Mouse (Mus musculus) forebrain, embryonic 12.5 days (tissue): ENCODE measurements at regions not wholly inside any gene's neighbourhood (a gene's known extent, or its start where the extent isn't known, plus 50 kb on each side); places are given as distances from the start of the nearest gene placed in this dataset.

Experiments
- ATAC-seq: fragments of 200-750 bp; cut with Nextera tagmentation; 2 replicates; pipeline ENCODE4 v1.8.0; 2017; ENCODE audit warnings: moderate TSS enrichment; ENCODE audit not compliant: low FRiP score
- H3K27ac ChIP-seq: fragments of 300-500 bp; sonication (generic); 2 replicates; pipeline ENCODE4 v1.5.1; 2016; ENCODE audit warnings: mild to moderate bottlenecking
- H3K27me3 ChIP-seq: fragments of 300-500 bp; sonication (generic); 2 replicates; pipeline ENCODE4 v1.6.1; 2016; ENCODE audit warnings: mild to moderate bottlenecking
- H3K36me3 ChIP-seq: fragments of 300-500 bp; sonication (generic); replicated peaks from 2 replicates; pipeline ENCODE4 v1.6.1; 2016; ENCODE audit warnings: mild to moderate bottlenecking
- H3K4me1 ChIP-seq: fragments of 300-500 bp; sonication (generic); 2 replicates; pipeline ENCODE4 v1.6.1; 2016
- H3K4me2 ChIP-seq: fragments of 300-500 bp; sonication (generic); 2 replicates; pipeline ENCODE4 v1.6.1; 2016; ENCODE audit warnings: mild to moderate bottlenecking, moderate library complexity
- H3K4me3 ChIP-seq: fragments of 300-500 bp; sonication (generic); replicated peaks from 2 replicates; pipeline ENCODE4 v1.5.1; 2016; ENCODE audit warnings: mild to moderate bottlenecking
- H3K9ac ChIP-seq: fragments of 300-500 bp; sonication (generic); 2 replicates; pipeline ENCODE4 v1.6.1; 2016; ENCODE audit warnings: mild to moderate bottlenecking
- H3K9me3 ChIP-seq: fragments of 300-500 bp; sonication (generic); 2 replicates; pipeline ENCODE4 v1.6.1; 2016
- WGBS: fragments of 180-500 bp; shearing (Covaris S2); methylation state at CpG from one replicate; pipeline ENCODE4 v1.1.7; 2016; 5-methylcytosine and 5-hydroxymethylcytosine counted together

- Histone ChIP-seq H3K4me3 (no peak overlapping the region), H3K27me3 (no peaks in the 10 kb centered on the region), H3K27ac (peak overlapping the region; percentile 56; the same call in 1 of the 2 replicates), H3K9ac (no peak overlapping the region), H3K4me2 (no peak overlapping the region; the same call in 1 of the 2 replicates), H3K9me3 (no peaks in the 10 kb centered on the region), H3K4me1 (peaks cover 9% of the 10 kb centered on the region), H3K36me3 (no peaks in the 10 kb centered on the region)
- WGBS: 43% methylated on average over 12 of the region's 12 CpGs
- ATAC-seq: peak; percentile 65
These were observed 224.3 kb upstream of the Tmem161b start for GRCm38 (mm10) chr13:83997599-83998369.

DNA sequence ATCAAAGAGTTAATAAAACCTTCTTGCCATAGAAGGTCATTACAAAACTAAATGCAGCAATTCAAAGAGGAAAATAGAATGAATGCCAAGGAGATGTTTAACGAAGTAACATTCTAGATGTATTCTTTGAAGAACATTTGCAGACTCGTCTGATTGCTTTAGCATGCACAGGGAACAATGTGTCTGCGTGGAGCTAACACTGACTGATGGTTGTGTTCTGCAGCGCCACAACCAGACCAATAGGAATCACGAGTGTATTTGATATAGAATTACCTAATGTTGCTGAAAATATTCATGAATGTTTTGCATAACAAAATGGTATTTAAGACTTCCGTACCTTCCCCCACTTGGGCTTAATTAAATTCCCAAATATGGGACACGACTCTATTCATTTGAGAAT lies 200.3 kb upstream of the Tmem161b start:
- Histone ChIP-seq H3K9ac (no peak overlapping the region), H3K9me3 (no peaks in the 10 kb centered on the region), H3K4me1 (peaks cover 15% of the 10 kb centered on the region), H3K4me2 (no peak overlapping the region), H3K36me3 (no peaks in the 10 kb centered on the region), H3K27ac (no peak overlapping the region), H3K27me3 (no peaks in the 10 kb centered on the region), H3K4me3 (no peak overlapping the region)
- 30% methylated on average over 7 of the region's 7 CpGs for WGBS
- ATAC-seq: no peak

DNA sequence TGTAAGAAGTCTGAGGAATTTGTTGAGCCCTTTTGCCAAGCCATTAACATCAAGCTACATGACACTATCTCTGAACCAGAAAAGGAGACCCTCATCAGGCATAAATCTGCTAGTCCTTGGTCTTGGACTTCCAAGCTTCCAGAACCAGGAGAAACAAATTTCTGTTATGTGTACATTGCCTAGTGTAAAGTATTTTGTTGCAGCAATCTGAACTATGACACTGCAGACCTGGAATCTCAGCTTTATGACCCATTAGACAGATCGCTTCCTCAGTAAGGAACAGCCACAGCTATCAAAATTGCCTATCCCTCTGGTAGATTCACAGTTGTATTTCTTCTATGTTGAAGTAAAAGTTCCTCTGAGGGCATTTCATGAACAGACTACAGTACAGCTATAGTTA lies 199.1 kb upstream of the Tmem161b start:
- no peaks in the 10 kb centered on the region for H3K9me3 ChIP-seq
- H3K27me3 ChIP-seq: no peaks in the 10 kb centered on the region
- no peak overlapping the region for H3K27ac ChIP-seq
- 100% methylated on average over 1 of the region's 1 CpGs for WGBS
- no peak overlapping the region for H3K9ac ChIP-seq
- no peaks in the 10 kb centered on the region for H3K36me3 ChIP-seq
- no peak for ATAC-seq
- no peak overlapping the region for H3K4me3 ChIP-seq
- H3K4me2 ChIP-seq: no peak overlapping the region
- peaks cover 15% of the 10 kb centered on the region for H3K4me1 ChIP-seq

- Histone ChIP-seq H3K4me3 (no peak overlapping the region), H3K4me2 (no peak overlapping the region), H3K36me3 (no peaks in the 10 kb centered on the region), H3K27ac (no peak overlapping the region), H3K27me3 (no peaks in the 10 kb centered on the region), H3K4me1 (peaks cover 15% of the 10 kb centered on the region), H3K9ac (no peak overlapping the region), H3K9me3 (no peaks in the 10 kb centered on the region)
- 37% methylated on average over 5 of the region's 5 CpGs for WGBS
- ATAC-seq: peak; percentile 51; the same call in 1 of the 2 replicates
These were observed 198.5 kb upstream of the Tmem161b start for GRCm38 (mm10) chr13:84023637-84024036.

DNA sequence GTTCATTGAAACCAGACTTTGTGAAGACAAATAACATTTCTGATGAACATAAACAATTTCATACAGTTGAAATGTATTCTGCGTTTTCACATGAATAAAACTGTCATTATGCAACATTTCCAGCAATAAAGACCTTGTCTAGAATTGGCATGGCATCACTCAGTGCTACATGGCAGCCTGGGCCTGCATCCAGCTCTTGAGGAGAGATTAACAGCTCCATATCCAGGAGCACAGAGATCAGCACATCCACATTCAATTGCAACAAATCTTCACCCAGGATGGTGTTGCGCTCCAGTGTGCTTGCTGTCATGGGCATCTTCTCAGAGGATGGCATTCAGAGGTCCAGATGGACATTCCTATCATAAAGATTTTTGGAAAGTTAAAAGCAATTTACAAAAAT lies 196.7 kb upstream of the Tmem161b start:
- Histone ChIP-seq H3K4me2 (no peak overlapping the region), H3K9me3 (no peaks in the 10 kb centered on the region), H3K9ac (no peak overlapping the region), H3K27ac (no peak overlapping the region), H3K4me3 (no peak overlapping the region), H3K27me3 (no peaks in the 10 kb centered on the region), H3K4me1 (peaks cover 15% of the 10 kb centered on the region), H3K36me3 (no peaks in the 10 kb centered on the region)
- no peak for ATAC-seq
- WGBS: 97% methylated on average over 2 of the region's 2 CpGs

DNA sequence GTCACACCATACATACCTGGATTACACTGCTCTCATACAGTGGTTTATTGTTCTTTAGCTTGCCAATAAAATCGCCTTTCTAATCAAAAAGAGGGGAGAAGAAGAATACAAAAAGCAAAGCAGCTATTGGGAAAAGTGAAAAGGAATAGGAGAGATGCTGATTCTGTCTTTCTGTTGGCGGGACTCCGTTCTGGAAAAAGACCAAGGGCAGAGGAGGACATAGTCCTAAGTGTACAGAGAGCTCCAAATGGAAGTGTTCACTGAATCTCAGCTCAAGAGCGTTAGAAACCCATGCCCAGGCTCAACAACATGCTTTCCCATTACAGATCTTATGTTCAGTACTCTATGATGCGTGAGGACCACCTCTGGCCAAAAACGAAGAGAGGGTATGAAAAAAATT lies 174.4 kb upstream of the Tmem161b start:
- no peak overlapping the region for H3K27ac ChIP-seq
- no peak for ATAC-seq
- no peak overlapping the region for H3K9ac ChIP-seq
- no peaks in the 10 kb centered on the region for H3K27me3 ChIP-seq
- H3K9me3 ChIP-seq: no peaks in the 10 kb centered on the region
- no peaks in the 10 kb centered on the region for H3K36me3 ChIP-seq
- no peaks in the 10 kb centered on the region for H3K4me1 ChIP-seq
- H3K4me3 ChIP-seq: no peak overlapping the region
- H3K4me2 ChIP-seq: no peak overlapping the region
- 87% methylated on average over 6 of the region's 6 CpGs for WGBS

- no peak overlapping the region for H3K27ac ChIP-seq
- no peak overlapping the region for H3K4me2 ChIP-seq
- ATAC-seq: no peak
- no peaks in the 10 kb centered on the region for H3K27me3 ChIP-seq
- H3K9ac ChIP-seq: no peak overlapping the region
- H3K4me1 ChIP-seq: peaks cover 17% of the 10 kb centered on the region
- WGBS: 79% methylated on average over 1 of the region's 1 CpGs
- H3K4me3 ChIP-seq: no peak overlapping the region
- no peaks in the 10 kb centered on the region for H3K9me3 ChIP-seq
- no peaks in the 10 kb centered on the region for H3K36me3 ChIP-seq
These were observed 169.9 kb upstream of the Tmem161b start for GRCm38 (mm10) chr13:84052221-84052620.

DNA sequence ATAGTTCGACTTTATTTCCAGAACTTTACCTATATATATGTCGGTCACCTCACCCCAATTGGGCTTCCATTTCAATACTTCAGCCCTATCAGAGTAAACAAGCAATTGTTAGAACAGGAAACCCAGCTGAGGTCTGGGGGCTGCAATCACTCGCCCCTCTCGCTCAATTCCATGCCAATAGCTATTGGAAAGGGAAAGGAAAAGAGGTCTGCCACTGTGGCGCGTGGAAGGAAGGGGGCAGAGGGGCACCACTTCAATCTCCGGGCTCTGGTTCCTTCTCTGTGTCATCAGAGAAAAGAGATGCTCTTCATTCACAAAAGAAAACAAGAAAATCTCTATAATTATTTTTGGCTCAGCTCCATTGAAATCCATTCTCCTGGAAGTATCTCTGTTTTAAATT lies 167.1 kb upstream of the Tmem161b start:
- WGBS: 43% methylated on average over 7 of the region's 7 CpGs
- Histone ChIP-seq H3K36me3 (no peaks in the 10 kb centered on the region), H3K4me1 (peaks cover 35% of the 10 kb centered on the region), H3K9me3 (no peaks in the 10 kb centered on the region), H3K4me2 (peak overlapping the region; percentile 35), H3K4me3 (no peak overlapping the region), H3K27me3 (no peaks in the 10 kb centered on the region), H3K9ac (no peak overlapping the region), H3K27ac (peak overlapping the region; percentile 79)
- ATAC-seq: no peak

DNA sequence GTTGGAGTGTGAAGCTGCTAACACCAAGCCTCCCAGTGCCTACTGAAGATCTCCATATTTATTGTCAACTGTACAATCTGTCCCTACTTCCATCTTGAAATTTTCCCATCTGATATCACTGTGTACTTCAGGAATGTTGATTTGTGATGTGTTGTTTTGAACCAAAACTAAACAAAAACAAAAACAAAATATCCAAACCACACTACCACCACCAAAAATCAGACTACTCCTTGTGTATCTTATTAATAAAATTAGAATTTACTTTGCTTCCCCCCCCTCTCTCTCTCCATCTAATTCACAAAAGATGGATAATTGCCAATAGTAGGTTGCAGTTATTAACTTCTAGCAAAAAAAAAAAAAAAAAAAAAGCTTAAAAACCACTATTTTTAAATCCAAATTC lies 166.5 kb upstream of the Tmem161b start:
- no peaks in the 10 kb centered on the region for H3K9me3 ChIP-seq
- H3K27me3 ChIP-seq: no peaks in the 10 kb centered on the region
- peaks cover 41% of the 10 kb centered on the region for H3K4me1 ChIP-seq
- H3K4me3 ChIP-seq: no peak overlapping the region
- H3K4me2 ChIP-seq: 0 out of 2 replicates have a peak overlapping the region, but pooled peaks have one; percentile 35
- no peaks in the 10 kb centered on the region for H3K36me3 ChIP-seq
- no peak overlapping the region for H3K9ac ChIP-seq
- no peak for ATAC-seq
- H3K27ac ChIP-seq: peak overlapping the region; percentile 79

GRCm38 (mm10) chr13:84056451-84056850 lies 165.6 kb upstream of the Tmem161b start:
- Histone ChIP-seq H3K4me3 (no peak overlapping the region), H3K4me1 (peaks cover 47% of the 10 kb centered on the region), H3K27ac (peak overlapping the region; percentile 91), H3K27me3 (no peaks in the 10 kb centered on the region), H3K9me3 (no peaks in the 10 kb centered on the region), H3K36me3 (no peaks in the 10 kb centered on the region), H3K4me2 (peak overlapping the region; percentile 24; the same call in 1 of the 2 replicates), H3K9ac (no peak overlapping the region)
- no peak for ATAC-seq
- WGBS: 29% methylated on average over 2 of the region's 3 CpGs

- Histone ChIP-seq H3K4me3 (no peak overlapping the region), H3K4me2 (peak overlapping the region; percentile 24), H3K4me1 (peaks cover 52% of the 10 kb centered on the region), H3K27ac (peak overlapping the region; percentile 91), H3K9ac (peak overlapping the region; percentile 3; the same call in 1 of the 2 replicates), H3K9me3 (no peaks in the 10 kb centered on the region), H3K27me3 (no peaks in the 10 kb centered on the region), H3K36me3 (no peaks in the 10 kb centered on the region)
- ATAC-seq: peak; percentile 30
- WGBS: 5% methylated on average over 5 of the region's 5 CpGs
These were observed 165.1 kb upstream of the Tmem161b start for GRCm38 (mm10) chr13:84056998-84057397.

DNA sequence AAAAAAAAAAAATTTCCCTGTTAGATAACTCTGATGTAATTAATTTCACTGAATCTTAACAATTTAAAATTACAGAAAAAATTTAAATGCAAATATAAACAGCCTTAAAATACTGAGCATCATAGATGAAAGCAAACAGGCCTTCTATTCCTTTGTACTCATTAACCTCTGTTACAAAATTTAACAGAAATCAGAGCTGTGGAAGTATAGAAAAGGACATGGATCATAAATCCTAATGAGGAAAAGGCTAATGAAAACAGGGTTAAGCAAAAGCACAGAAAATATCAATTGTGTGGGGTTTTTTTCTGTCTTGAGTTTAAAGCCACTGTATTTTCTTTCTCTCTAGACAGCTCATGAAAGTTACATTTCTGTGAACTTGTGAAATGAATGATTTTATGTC lies 164.6 kb upstream of the Tmem161b start:
- H3K4me1 ChIP-seq: peaks cover 56% of the 10 kb centered on the region
- H3K9ac ChIP-seq: peak overlapping the region; percentile 3; the same call in 1 of the 2 replicates
- H3K27ac ChIP-seq: peak overlapping the region; percentile 91
- H3K27me3 ChIP-seq: no peaks in the 10 kb centered on the region
- ATAC-seq: no peak
- H3K9me3 ChIP-seq: no peaks in the 10 kb centered on the region
- no peaks in the 10 kb centered on the region for H3K36me3 ChIP-seq
- no peak overlapping the region for H3K4me3 ChIP-seq
- H3K4me2 ChIP-seq: no peak overlapping the region

GRCm38 (mm10) chr13:84058251-84058650 lies 163.8 kb upstream of the Tmem161b start:
- Histone ChIP-seq H3K4me3 (no peak overlapping the region), H3K4me2 (peak overlapping the region; percentile 40), H3K27me3 (no peaks in the 10 kb centered on the region), H3K9ac (peak overlapping the region; percentile 45), H3K36me3 (no peaks in the 10 kb centered on the region), H3K27ac (peak overlapping the region; percentile 98), H3K4me1 (peaks cover 60% of the 10 kb centered on the region), H3K9me3 (no peaks in the 10 kb centered on the region)
- 24% methylated on average over 3 of the region's 3 CpGs for WGBS
- ATAC-seq: no peak
